Mouse (Mus musculus) megakaryocyte, embryonic 14.5 days (primary cell): ENCODE measurements around the gene Oit1.

ENCODE experiments used
- FLI1 ChIP-seq: IDR thresholded peaks from 2 replicates; pipeline ENCODE4 v1.6.1; 2012; ENCODE audit warnings: low read length, inconsistent platforms, mixed read lengths
- GATA1 ChIP-seq: IDR thresholded peaks from 3 replicates; pipeline ENCODE4 v1.6.1; 2012; ENCODE audit warnings: mixed read lengths, low read length, inconsistent platforms, borderline replicate concordance

- no peak for TF ChIP-seq GATA1
- TF ChIP-seq FLI1: no peak
Measured at GRCm38 (mm10) chr14:8367121-8367520, 11.4 kb downstream of the Oit1 start.
